Mouse (Mus musculus): ENCODE measurements at regions not wholly inside any gene's neighbourhood (a gene's known extent, or its start where the extent isn't known, plus 50 kb on each side); places are given as distances from the start of the nearest gene placed in this dataset.
A peak's percentile ranks its signal among the peaks of the same experiment; 100 is the strongest.

- DNase-seq (ENCODE audit: low read depth), result no peak
Observed at GRCm38 (mm10) chr15:88483471-88483870, 116.6 kb upstream of the Zdhhc25 start.

GRCm38 (mm10) chr15:88489715-88490114 is 110.4 kb upstream of the Zdhhc25 start:
- DNase-seq (ENCODE audit: low read depth), result no peak

- DNase-seq (ENCODE audit: low read depth), result peak; percentile 60
Observed at GRCm38 (mm10) chr15:88490316-88491090, 109.6 kb upstream of the Zdhhc25 start.

- DNase-seq (ENCODE audit: low read depth), result no peak
Observed at GRCm38 (mm10) chr15:88491091-88491366, 109.1 kb upstream of the Zdhhc25 start.

GRCm38 (mm10) chr15:88497957-88498356 is 102.1 kb upstream of the Zdhhc25 start:
- DNase-seq (ENCODE audit: low read depth), result no peak

- no peak for DNase-seq (ENCODE audit: low read depth)
Observed at GRCm38 (mm10) chr15:88502311-88502710, 97.8 kb upstream of the Zdhhc25 start.

- no peak for DNase-seq (ENCODE audit: low read depth)
Observed at GRCm38 (mm10) chr15:88503896-88504295, 96.2 kb upstream of the Zdhhc25 start.

GRCm38 (mm10) chr15:88505491-88506119 is 94.5 kb upstream of the Zdhhc25 start:
- no peak for DNase-seq (ENCODE audit: low read depth)

GRCm38 (mm10) chr15:88507886-88508285 is 92.2 kb upstream of the Zdhhc25 start:
- no peak for DNase-seq (ENCODE audit: low read depth)

- DNase-seq (ENCODE audit: low read depth), result no peak
Observed at GRCm38 (mm10) chr15:88508971-88509370, 91.1 kb upstream of the Zdhhc25 start.

GRCm38 (mm10) chr15:88509626-88510025 is 90.5 kb upstream of the Zdhhc25 start:
- no peak for DNase-seq (ENCODE audit: low read depth)

GRCm38 (mm10) chr15:88514091-88514490 is 86.0 kb upstream of the Zdhhc25 start:
- no peak for DNase-seq (ENCODE audit: low read depth)

- DNase-seq (ENCODE audit: low read depth), result no peak
Observed at GRCm38 (mm10) chr15:88531218-88531617, 68.9 kb upstream of the Zdhhc25 start.

- DNase-seq (ENCODE audit: low read depth), result no peak
Observed at GRCm38 (mm10) chr15:88532008-88532407, 68.1 kb upstream of the Zdhhc25 start.

- DNase-seq (ENCODE audit: low read depth), result no peak
Observed at GRCm38 (mm10) chr15:88533354-88533753, 66.7 kb upstream of the Zdhhc25 start.

GRCm38 (mm10) chr15:88535516-88535915 is 64.6 kb upstream of the Zdhhc25 start:
- no peak for DNase-seq (ENCODE audit: low read depth)

GRCm38 (mm10) chr15:88537190-88537589 is 62.9 kb upstream of the Zdhhc25 start:
- DNase-seq (ENCODE audit: low read depth), result peak; percentile 39

GRCm38 (mm10) chr15:88542567-88542966 is 57.5 kb upstream of the Zdhhc25 start:
- DNase-seq (ENCODE audit: low read depth), result no peak

- no peak for DNase-seq (ENCODE audit: low read depth)
Observed at GRCm38 (mm10) chr15:88544216-88544615, 55.9 kb upstream of the Zdhhc25 start.

GRCm38 (mm10) chr15:88548261-88548660 is 51.8 kb upstream of the Zdhhc25 start:
- no peak for DNase-seq (ENCODE audit: low read depth)

All from 416B (cell line).